Mouse (Mus musculus) lung, postnatal 0 days (tissue): ENCODE measurements at regions not wholly inside any gene's neighbourhood (a gene's known extent, or its start where the extent isn't known, plus 50 kb on each side); places are given as distances from the start of the nearest gene placed in this dataset.

Source experiments
- ATAC-seq: fragments of 200-750 bp; cut with Nextera tagmentation; 2 replicates; pipeline ENCODE4 v1.8.0; 2017; ENCODE audit warnings: moderate library complexity
- DNase-seq: peaks from one replicate; pipeline ENCODE4 v3.0.0-alpha.2; 2016; ENCODE audit warnings: low spot score
- H3K27ac ChIP-seq: fragments of 300-500 bp; sonication (generic); 2 replicates; pipeline ENCODE4 v1.5.1; 2014; ENCODE audit warnings: antibody characterized with exemption, mild to moderate bottlenecking, low read length, mixed read lengths
- H3K27me3 ChIP-seq: fragments of 300-500 bp; sonication (generic); replicated peaks from 2 replicates; pipeline ENCODE4 v1.6.1; 2014; ENCODE audit warnings: low read length, mixed read lengths; ENCODE audit not compliant: insufficient read depth
- H3K36me3 ChIP-seq: fragments of 300-500 bp; sonication (generic); 2 replicates; pipeline ENCODE4 v1.6.1; 2014; ENCODE audit warnings: low read length, mixed read lengths; ENCODE audit not compliant: insufficient read depth
- H3K4me1 ChIP-seq: fragments of 300-500 bp; sonication (generic); 2 replicates; pipeline ENCODE4 v1.6.1; 2014; ENCODE audit warnings: antibody characterized with exemption, low read depth, low read length, mixed read lengths; ENCODE audit not compliant: insufficient read depth
- H3K4me2 ChIP-seq: fragments of 300-500 bp; sonication (generic); replicated peaks from 2 replicates; pipeline ENCODE4 v1.6.1; 2014; ENCODE audit warnings: low read depth, mild to moderate bottlenecking, low read length, moderate library complexity, mixed read lengths
- H3K4me3 ChIP-seq: fragments of 300-500 bp; sonication (generic); 2 replicates; pipeline ENCODE4 v1.5.1; 2014; ENCODE audit warnings: low read depth, low read length
- H3K9ac ChIP-seq: fragments of 300-500 bp; sonication (generic); replicated peaks from 2 replicates; pipeline ENCODE4 v1.6.1; 2014; ENCODE audit warnings: low read depth, mild to moderate bottlenecking
- H3K9me3 ChIP-seq: fragments of 300-500 bp; sonication (generic); 2 replicates; pipeline ENCODE4 v1.6.1; 2016; ENCODE audit warnings: low read length, mixed read lengths
- CTCF ChIP-seq: IDR thresholded peaks from 2 replicates; pipeline ENCODE4 v1.5.1; 2016; ENCODE audit warnings: antibody characterized with exemption, mild to moderate bottlenecking
- EP300 ChIP-seq: IDR thresholded peaks from 2 replicates; pipeline ENCODE4 v1.6.1; 2016; ENCODE audit warnings: antibody characterized with exemption, mild to moderate bottlenecking, control low read depth
- WGBS: fragments of 180-500 bp; shearing (Covaris S2); extraction: QIAGEN DNeasy Blood & Tissue Kit; methylation state at CpG from one replicate; pipeline ENCODE4 v1.1.7; 2014; 5-methylcytosine and 5-hydroxymethylcytosine counted together

DNA sequence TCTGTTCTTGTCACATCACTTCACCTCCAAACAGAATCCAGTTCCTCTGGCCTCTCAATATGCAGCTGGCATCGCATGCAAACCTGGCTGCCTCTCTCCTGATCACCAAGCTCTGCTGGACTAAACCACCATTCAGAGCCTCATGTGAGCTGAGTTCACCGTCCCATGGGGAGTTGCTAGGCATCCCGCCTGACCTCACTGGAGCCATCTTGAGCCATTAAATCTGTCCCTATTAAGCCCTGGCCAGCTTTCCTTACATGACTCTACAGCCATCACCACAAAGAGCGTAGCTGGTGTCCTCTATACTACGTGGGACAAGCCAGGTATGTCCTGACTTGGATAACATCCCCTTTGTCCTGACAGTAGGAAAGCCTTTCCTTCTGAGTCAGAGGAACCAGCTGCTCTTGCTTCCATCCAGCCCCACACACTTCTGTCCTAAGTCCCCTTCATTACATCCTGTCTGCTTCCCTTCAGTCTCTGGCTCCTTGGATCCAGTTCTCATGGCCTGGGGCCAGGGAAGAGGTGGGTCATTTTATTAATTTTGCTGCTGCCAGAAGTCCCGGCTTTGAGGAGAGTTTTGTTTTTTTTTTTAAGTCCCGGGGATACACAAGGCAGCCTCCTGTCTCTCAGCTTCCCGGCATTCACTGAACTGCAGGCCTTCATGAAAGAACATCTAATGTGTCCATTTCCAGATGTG, 468.5 kb upstream of the Jarid2 start:
- no peak overlapping the region for H3K4me3 ChIP-seq
- H3K4me1 ChIP-seq, result no peaks in the 10 kb centered on the region
- no peak; the same call in 1 of the 2 replicates for ATAC-seq
- H3K4me2 ChIP-seq, result no peak overlapping the region
- WGBS, result 65% methylated on average over 8 of the region's 8 CpGs
- H3K27me3 ChIP-seq, result no peaks in the 10 kb centered on the region
- H3K9me3 ChIP-seq, result no peaks in the 10 kb centered on the region
- H3K27ac ChIP-seq, result no peak overlapping the region
- no peak for DNase-seq
- no peaks in the 10 kb centered on the region for H3K36me3 ChIP-seq
- no peak overlapping the region for H3K9ac ChIP-seq
- TF ChIP-seq CTCF, result no peak
- no peak for TF ChIP-seq EP300

DNA sequence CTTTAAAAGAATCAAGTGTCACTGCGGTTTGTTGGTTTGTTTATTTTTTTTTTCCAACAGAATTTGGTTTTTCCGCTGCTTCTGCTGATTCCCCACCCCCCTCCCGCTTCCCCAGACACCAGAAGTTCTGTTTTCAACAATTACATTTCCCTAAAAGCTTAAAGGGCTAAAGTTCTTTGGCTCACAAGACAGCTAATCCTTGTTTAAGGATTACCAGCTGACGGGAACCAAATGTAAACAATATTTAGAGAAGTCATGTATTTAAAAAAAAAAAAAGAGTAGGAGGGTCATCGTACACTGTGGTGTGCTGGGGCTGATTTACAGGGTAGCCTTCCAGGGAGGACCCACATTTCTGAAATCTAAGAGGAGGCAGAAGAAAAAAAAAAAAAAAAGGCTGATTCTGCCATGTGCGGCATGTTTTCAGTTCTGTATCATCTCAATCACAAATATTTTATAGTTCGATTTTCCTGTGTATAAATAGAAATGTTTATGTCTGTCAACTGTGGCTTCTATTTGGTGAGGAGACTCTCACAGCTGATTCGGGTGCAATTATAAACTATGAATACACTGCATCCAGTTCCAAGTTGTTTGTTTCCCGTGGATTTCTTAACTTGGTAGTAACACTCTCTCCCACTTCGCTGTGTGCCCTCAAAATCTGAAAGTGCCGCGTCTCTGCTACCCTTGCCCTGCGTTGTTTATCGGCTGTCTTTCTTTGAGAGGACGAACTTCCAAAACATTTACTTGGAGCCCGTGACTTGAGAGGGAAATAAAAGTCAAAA, 456.3 kb upstream of the Jarid2 start:
- DNase-seq (peak; percentile 19), ATAC-seq (no peak)
- Histone ChIP-seq H3K27ac (no peak overlapping the region), H3K36me3 (no peaks in the 10 kb centered on the region), H3K27me3 (no peaks in the 10 kb centered on the region), H3K4me1 (no peaks in the 10 kb centered on the region), H3K4me3 (0 out of 2 replicates have a peak overlapping the region, but pooled peaks have one; percentile 10), H3K4me2 (peak overlapping the region; percentile 20), H3K9ac (no peak overlapping the region), H3K9me3 (no peaks in the 10 kb centered on the region)
- WGBS, result 37% methylated on average over 16 of the region's 16 CpGs
- TF ChIP-seq EP300, result no peak
- no peak for TF ChIP-seq CTCF

DNA sequence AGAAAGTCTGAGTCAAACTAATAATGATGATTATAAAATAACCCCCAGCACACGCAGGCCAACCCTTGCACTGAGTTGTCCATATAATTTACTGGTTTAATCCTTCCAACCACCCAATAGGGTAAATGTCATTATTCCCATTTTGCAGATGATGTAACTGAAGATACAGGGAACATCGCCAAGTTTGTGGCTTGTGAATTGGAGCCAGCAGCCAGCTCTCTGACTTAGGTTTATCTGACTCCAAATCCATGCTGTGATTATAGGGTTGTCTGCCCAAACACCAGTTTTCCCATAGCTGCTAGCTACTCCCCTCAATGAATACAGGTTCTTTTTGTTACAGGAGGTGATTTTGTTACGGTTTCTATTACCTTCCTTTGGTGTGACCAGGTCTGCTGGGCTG, 451.3 kb upstream of the Jarid2 start:
- H3K4me1 ChIP-seq, result no peaks in the 10 kb centered on the region
- H3K36me3 ChIP-seq, result no peaks in the 10 kb centered on the region
- no peak for DNase-seq
- no peak overlapping the region for H3K27ac ChIP-seq
- no peak overlapping the region for H3K4me2 ChIP-seq
- no peak for TF ChIP-seq CTCF
- no peak for TF ChIP-seq EP300
- ATAC-seq, result no peak
- H3K9ac ChIP-seq, result no peak overlapping the region
- WGBS, result 89% methylated on average over 3 of the region's 3 CpGs
- no peak overlapping the region for H3K4me3 ChIP-seq
- no peaks in the 10 kb centered on the region for H3K27me3 ChIP-seq
- no peaks in the 10 kb centered on the region for H3K9me3 ChIP-seq

DNA sequence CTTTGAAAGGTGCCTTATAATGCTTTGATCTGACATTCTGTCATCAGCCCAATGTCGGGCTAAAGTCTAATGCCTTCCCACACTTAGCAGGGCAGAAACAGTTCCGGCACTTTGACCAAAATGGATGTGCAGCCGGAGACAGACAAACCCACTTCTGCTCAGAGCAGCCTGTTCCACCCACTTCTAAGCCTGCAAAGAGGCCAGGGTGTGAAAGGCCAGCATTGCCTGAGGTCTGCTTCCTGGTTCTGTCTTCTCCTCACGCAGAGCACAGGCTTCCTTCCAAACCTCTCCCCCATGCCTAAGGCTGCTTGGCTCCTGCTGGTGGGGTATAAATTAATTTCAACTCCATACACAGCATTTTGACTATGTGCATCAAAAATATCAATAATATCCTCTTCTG, 450.2 kb upstream of the Jarid2 start:
- Histone ChIP-seq H3K9ac (no peak overlapping the region), H3K27me3 (no peaks in the 10 kb centered on the region), H3K4me2 (no peak overlapping the region), H3K4me3 (no peak overlapping the region), H3K4me1 (no peaks in the 10 kb centered on the region), H3K9me3 (no peaks in the 10 kb centered on the region), H3K36me3 (no peaks in the 10 kb centered on the region), H3K27ac (no peak overlapping the region)
- DNase-seq (no peak), ATAC-seq (no peak)
- WGBS, result 53% methylated on average over 4 of the region's 4 CpGs
- TF ChIP-seq CTCF (no peak), EP300 (no peak)

DNA sequence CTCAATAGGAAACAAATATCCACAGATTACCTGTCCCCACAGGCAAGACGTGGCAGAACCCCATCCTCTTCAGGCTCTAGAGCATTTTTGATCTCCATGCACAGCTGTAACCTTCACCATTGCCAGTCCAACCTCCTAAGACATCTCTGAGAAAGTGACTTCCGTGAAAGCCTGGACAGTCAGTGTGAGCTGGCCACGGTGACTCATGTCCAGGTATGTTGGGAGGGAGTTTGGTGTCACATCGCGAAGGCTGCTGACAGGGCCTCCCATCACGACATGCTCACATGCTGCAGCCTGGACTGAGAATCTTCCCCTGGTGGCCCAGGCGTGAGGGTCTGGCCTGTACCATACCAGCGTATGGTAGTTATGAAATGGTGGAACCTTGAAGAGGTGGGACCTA, 449.0 kb upstream of the Jarid2 start:
- H3K4me3 ChIP-seq, result no peak overlapping the region
- H3K36me3 ChIP-seq, result no peaks in the 10 kb centered on the region
- no peak for ATAC-seq
- H3K9ac ChIP-seq, result no peak overlapping the region
- no peaks in the 10 kb centered on the region for H3K9me3 ChIP-seq
- H3K27ac ChIP-seq, result no peak overlapping the region
- H3K4me1 ChIP-seq, result no peaks in the 10 kb centered on the region
- no peak for DNase-seq
- WGBS, result 93% methylated on average over 8 of the region's 8 CpGs
- no peak overlapping the region for H3K4me2 ChIP-seq
- H3K27me3 ChIP-seq, result no peaks in the 10 kb centered on the region
- TF ChIP-seq CTCF (no peak), EP300 (no peak)

DNA sequence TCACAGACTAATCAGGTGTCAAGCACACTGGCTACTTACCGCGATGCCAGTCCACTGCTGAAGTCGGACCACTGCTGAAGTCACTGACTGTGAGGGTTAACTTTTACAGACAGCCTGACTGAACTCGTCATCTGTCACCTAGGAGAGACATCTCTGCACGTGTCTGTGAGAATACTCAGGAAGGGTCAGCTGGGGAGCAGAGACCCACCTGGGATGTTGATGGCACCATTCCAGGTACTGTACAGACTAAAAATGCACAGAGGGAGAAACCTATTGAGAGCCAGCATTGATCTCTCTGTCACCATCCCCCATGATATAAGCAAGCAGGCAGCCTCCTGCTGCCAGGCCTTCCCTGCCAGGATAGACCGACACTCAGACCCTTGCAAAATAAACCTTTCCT, 447.5 kb upstream of the Jarid2 start:
- no peak overlapping the region for H3K4me3 ChIP-seq
- H3K27me3 ChIP-seq, result no peaks in the 10 kb centered on the region
- H3K36me3 ChIP-seq, result no peaks in the 10 kb centered on the region
- no peak overlapping the region for H3K27ac ChIP-seq
- H3K9me3 ChIP-seq, result no peaks in the 10 kb centered on the region
- no peak for ATAC-seq
- DNase-seq, result no peak
- no peak for TF ChIP-seq CTCF
- H3K9ac ChIP-seq, result no peak overlapping the region
- no peaks in the 10 kb centered on the region for H3K4me1 ChIP-seq
- no peak overlapping the region for H3K4me2 ChIP-seq
- 57% methylated on average over 6 of the region's 6 CpGs for WGBS
